Mouse (Mus musculus): ENCODE measurements around the gene Grik5.

The Grik5 gene

GRCm38 (mm10) chr7:25035916-25036315 is 36.2 kb downstream of the Grik5 start:
- TF ChIP-seq NANOG (IDR thresholded peaks at IDR 0.05; ENCODE audit: borderline replicate concordance, low read length) = no peak
- TF ChIP-seq POU5F1 (IDR thresholded peaks at IDR 0.05; ENCODE audit: borderline replicate concordance, low read length) = no peak
- TF ChIP-seq CTCF (conservative IDR thresholded peaks at IDR 0.05; ENCODE audit: low read length) = peak; percentile 97
- Histone ChIP-seq H3K4me1 (replicated peaks; ENCODE audit: low read depth, low read length) (peaks cover 8% of the 10 kb centered on the region), H3K4me3 (replicated peaks; ENCODE audit: low read length) (no peak overlapping the region), H3K27me3 (ENCODE audit: insufficient read depth, low read length) (peaks cover 2% of the 10 kb centered on the region; the same call in 1 of the 2 replicates), H3K9me3 (ENCODE audit: low read length) (no peaks in the 10 kb centered on the region), H3K36me3 (ENCODE audit: insufficient read depth, low read length) (no peaks in the 10 kb centered on the region)

DNA sequence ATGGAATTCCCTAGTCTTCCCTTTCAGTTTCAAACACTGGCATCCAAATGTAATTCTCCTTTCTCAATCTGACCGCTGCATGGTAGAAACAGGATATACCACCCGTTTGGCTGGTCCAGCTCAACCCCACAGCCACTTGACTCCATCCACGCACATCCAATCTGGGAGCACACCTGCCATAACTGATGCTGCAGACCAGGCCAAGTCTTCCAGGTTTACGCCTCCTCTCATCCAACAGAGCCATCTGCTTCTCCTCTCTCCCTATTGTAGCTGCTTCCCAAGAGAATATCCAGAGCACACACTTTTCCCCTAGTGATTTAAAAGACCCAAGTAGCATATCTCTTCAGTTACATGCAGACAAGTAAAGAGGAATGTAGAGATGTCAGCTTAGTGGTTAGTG is 37.4 kb downstream of the Grik5 start:
- 0 out of 2 replicates have a peak, but pooled peaks cover 5% of the 10 kb centered on the region for H3K9me3 ChIP-seq (ENCODE audit: low read length)
- H3K36me3 ChIP-seq (ENCODE audit: insufficient read depth, low read length) = no peaks in the 10 kb centered on the region
- H3K4me3 ChIP-seq (replicated peaks; ENCODE audit: low read length) = no peak overlapping the region
- TF ChIP-seq CTCF (conservative IDR thresholded peaks at IDR 0.05; ENCODE audit: low read length) = no peak
- TF ChIP-seq NANOG (IDR thresholded peaks at IDR 0.05; ENCODE audit: borderline replicate concordance, low read length) = no peak
- TF ChIP-seq POU5F1 (IDR thresholded peaks at IDR 0.05; ENCODE audit: borderline replicate concordance, low read length) = no peak
- H3K4me1 ChIP-seq (replicated peaks; ENCODE audit: low read depth, low read length) = peaks cover 8% of the 10 kb centered on the region
- no peaks in the 10 kb centered on the region for H3K27me3 ChIP-seq (ENCODE audit: insufficient read depth, low read length)

DNA sequence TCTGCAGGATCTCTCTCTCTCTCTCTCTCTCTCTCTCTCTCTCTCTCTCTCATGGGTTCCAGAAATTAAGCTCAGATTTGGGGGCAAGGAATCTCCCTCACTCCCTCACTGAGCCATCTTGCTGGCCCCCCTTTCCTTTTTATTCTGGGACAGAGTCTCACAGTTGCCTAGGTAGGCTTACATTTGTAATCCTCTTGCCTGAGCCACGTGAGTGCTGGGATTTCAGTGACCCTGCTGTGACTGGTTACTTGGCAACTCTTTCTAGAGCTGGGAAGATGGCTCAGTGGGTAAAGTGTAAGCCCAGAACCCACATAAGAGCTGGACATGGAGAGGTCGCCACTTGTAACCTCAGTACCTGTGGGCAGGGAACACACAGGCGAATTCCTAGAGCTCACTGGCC is 40.6 kb downstream of the Grik5 start:
- no peak overlapping the region for H3K4me3 ChIP-seq (replicated peaks; ENCODE audit: low read length)
- no peaks in the 10 kb centered on the region for H3K27me3 ChIP-seq (ENCODE audit: insufficient read depth, low read length)
- TF ChIP-seq POU5F1 (IDR thresholded peaks at IDR 0.05; ENCODE audit: borderline replicate concordance, low read length) = no peak
- TF ChIP-seq CTCF (conservative IDR thresholded peaks at IDR 0.05; ENCODE audit: low read length) = no peak
- no peak for TF ChIP-seq NANOG (IDR thresholded peaks at IDR 0.05; ENCODE audit: borderline replicate concordance, low read length)
- peaks cover 10% of the 10 kb centered on the region for H3K4me1 ChIP-seq (replicated peaks; ENCODE audit: low read depth, low read length)
- H3K36me3 ChIP-seq (ENCODE audit: insufficient read depth, low read length) = 0 out of 2 replicates have a peak, but pooled peaks cover 6% of the 10 kb centered on the region
- H3K9me3 ChIP-seq (ENCODE audit: low read length) = 0 out of 2 replicates have a peak, but pooled peaks cover 5% of the 10 kb centered on the region

GRCm38 (mm10) chr7:25030032-25030753 is 42.0 kb downstream of the Grik5 start:
- H3K27me3 ChIP-seq (ENCODE audit: insufficient read depth, low read length) = no peaks in the 10 kb centered on the region
- TF ChIP-seq NANOG (IDR thresholded peaks at IDR 0.05; ENCODE audit: borderline replicate concordance, low read length) = no peak
- TF ChIP-seq CTCF (conservative IDR thresholded peaks at IDR 0.05; ENCODE audit: low read length) = peak; percentile 97

DNA sequence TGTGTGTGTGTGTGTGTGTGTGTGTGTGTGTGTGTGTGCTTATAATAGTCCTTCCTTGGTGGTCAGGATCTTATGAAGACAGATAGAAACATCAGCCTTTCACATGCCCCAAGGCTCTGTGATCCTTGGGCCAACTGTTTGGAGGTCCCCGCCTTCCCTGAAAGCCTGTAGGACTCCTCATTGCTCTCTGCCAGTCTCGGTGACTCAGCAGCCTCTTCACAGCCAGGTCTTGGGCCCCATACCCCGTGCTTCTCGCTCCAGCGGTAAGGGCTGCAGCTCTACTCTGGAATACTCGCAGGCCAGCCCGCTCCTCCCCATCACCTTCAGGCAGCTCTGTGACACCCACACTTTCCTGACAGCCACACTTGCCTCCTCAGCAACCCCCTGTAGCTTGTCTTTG is 45.7 kb downstream of the Grik5 start:
- H3K4me3 ChIP-seq (replicated peaks; ENCODE audit: low read length) = no peak overlapping the region
- H3K27me3 ChIP-seq (ENCODE audit: insufficient read depth, low read length) = peaks cover 11% of the 10 kb centered on the region; the same call in 1 of the 2 replicates
- no peak for TF ChIP-seq NANOG (IDR thresholded peaks at IDR 0.05; ENCODE audit: borderline replicate concordance, low read length)
- no peak for TF ChIP-seq POU5F1 (IDR thresholded peaks at IDR 0.05; ENCODE audit: borderline replicate concordance, low read length)
- TF ChIP-seq CTCF (conservative IDR thresholded peaks at IDR 0.05; ENCODE audit: low read length) = no peak
- 0 out of 2 replicates have a peak, but pooled peaks cover 5% of the 10 kb centered on the region for H3K9me3 ChIP-seq (ENCODE audit: low read length)
- H3K36me3 ChIP-seq (ENCODE audit: insufficient read depth, low read length) = 0 out of 2 replicates have a peak, but pooled peaks cover 6% of the 10 kb centered on the region
- peaks cover 48% of the 10 kb centered on the region for H3K4me1 ChIP-seq (replicated peaks; ENCODE audit: low read depth, low read length)

More at GRCm38 (mm10) chr7:25030032-25030753, 42.0 kb downstream of the Grik5 start:
- H3K4me3 ChIP-seq (replicated peaks; ENCODE audit: low read length) = no peak overlapping the region
- H3K9me3 ChIP-seq (ENCODE audit: low read length) = 0 out of 2 replicates have a peak, but pooled peaks cover 5% of the 10 kb centered on the region
- H3K4me1 ChIP-seq (replicated peaks; ENCODE audit: low read depth, low read length) = peaks cover 23% of the 10 kb centered on the region
- H3K36me3 ChIP-seq (ENCODE audit: insufficient read depth, low read length) = 0 out of 2 replicates have a peak, but pooled peaks cover 6% of the 10 kb centered on the region

GRCm38 (mm10) chr7:25025855-25026439 is 46.2 kb downstream of the Grik5 start:
- H3K36me3 ChIP-seq (ENCODE audit: insufficient read depth, low read length) = 0 out of 2 replicates have a peak, but pooled peaks cover 6% of the 10 kb centered on the region
- H3K4me1 ChIP-seq (replicated peaks; ENCODE audit: low read depth, low read length) = peaks cover 48% of the 10 kb centered on the region
- 0 out of 2 replicates have a peak, but pooled peaks cover 5% of the 10 kb centered on the region for H3K9me3 ChIP-seq (ENCODE audit: low read length)
- H3K27me3 ChIP-seq (ENCODE audit: insufficient read depth, low read length) = peaks cover 11% of the 10 kb centered on the region; the same call in 1 of the 2 replicates
- no peak overlapping the region for H3K4me3 ChIP-seq (replicated peaks; ENCODE audit: low read length)
- TF ChIP-seq POU5F1 (IDR thresholded peaks at IDR 0.05; ENCODE audit: borderline replicate concordance, low read length) = no peak
- peak; percentile 49 for TF ChIP-seq CTCF (conservative IDR thresholded peaks at IDR 0.05; ENCODE audit: low read length)

DNA sequence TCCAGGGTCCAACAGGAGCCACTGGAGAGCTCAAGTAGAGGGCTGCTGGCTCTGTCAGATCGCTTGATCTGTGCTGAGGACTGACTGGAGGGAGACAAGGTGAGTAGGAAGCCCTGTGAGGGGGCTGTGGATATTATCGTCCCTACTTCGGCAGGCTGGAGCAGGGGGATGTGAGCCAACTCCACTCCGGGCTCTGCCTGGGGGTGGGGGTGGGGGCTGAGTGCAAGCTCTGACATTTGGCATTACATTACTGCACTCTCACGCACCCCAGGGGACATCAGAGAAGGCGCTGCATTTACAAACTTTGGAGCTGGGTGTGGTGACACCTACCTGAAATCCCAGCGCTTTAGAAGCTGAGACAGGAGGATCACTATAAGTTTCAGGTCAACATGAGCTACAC is 60.6 kb downstream of the Grik5 start:
- TF ChIP-seq NANOG (IDR thresholded peaks at IDR 0.05; ENCODE audit: borderline replicate concordance, low read length) (no peak), CTCF (conservative IDR thresholded peaks at IDR 0.05; ENCODE audit: low read length) (no peak), POU5F1 (IDR thresholded peaks at IDR 0.05; ENCODE audit: borderline replicate concordance, low read length) (no peak)
- peaks cover 88% of the 10 kb centered on the region for H3K4me1 ChIP-seq (replicated peaks; ENCODE audit: low read depth, low read length)
- H3K27me3 ChIP-seq (ENCODE audit: insufficient read depth, low read length) = peaks cover 92% of the 10 kb centered on the region
- H3K36me3 ChIP-seq (ENCODE audit: insufficient read depth, low read length) = no peaks in the 10 kb centered on the region
- H3K9me3 ChIP-seq (ENCODE audit: low read length) = no peaks in the 10 kb centered on the region
- 0 out of 2 replicates have a peak overlapping the region, but pooled peaks have one; percentile 17 for H3K4me3 ChIP-seq (replicated peaks; ENCODE audit: low read length)

DNA sequence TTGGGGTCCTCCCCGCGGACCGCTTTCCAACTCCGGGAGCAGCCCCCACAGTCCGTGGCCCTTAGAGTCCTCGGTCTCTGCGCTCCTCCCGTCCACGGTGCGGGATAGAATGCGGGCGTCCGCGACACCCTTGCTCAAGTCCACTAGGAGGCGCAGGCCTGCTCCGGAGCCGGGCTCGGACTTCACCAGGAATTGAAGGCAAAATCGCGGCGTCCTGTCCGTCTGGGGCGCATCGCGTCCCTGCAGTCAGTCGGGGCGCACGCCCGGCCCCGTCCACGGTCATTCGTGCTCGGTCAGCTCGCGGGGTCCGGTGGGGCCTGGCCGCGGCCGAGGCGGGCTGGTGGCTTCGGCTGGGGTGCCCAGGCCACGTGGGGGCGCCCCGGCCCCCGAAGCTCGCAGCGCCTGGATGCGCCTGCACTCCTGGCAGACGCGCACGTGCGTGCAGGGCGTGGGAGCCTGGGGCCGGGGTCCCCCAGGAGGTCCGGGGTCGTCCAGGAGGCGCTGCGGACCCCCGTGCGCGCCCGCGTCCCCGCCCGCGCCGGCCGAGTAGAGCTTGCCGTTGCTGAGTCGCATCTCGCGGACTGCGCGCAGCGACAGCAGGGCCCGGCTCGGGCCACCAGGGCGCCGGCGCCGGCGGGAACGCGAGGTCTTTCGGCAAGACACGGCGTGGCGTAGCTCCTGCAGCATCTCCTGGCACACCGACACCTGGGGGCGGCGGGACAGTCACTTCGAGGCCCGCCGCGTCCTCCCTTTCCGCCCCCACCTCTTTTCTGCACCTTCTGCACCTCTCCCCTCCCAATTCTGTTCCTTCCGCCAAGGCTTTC is 61.8 kb downstream of the Grik5 start:
- H3K4me3 ChIP-seq (replicated peaks; ENCODE audit: low read length) = peak overlapping the region; percentile 78
- no peaks in the 10 kb centered on the region for H3K36me3 ChIP-seq (ENCODE audit: insufficient read depth, low read length)
- H3K27me3 ChIP-seq (ENCODE audit: insufficient read depth, low read length) = peaks cover 97% of the 10 kb centered on the region
- peak; percentile 50 for TF ChIP-seq CTCF (conservative IDR thresholded peaks at IDR 0.05; ENCODE audit: low read length)
- TF ChIP-seq NANOG (IDR thresholded peaks at IDR 0.05; ENCODE audit: borderline replicate concordance, low read length) = no peak
- no peaks in the 10 kb centered on the region for H3K9me3 ChIP-seq (ENCODE audit: low read length)
- peaks cover 90% of the 10 kb centered on the region for H3K4me1 ChIP-seq (replicated peaks; ENCODE audit: low read depth, low read length)

All from E14TG2a.4 (cell line).